Mouse (Mus musculus) liver, embryonic 12.5 days (tissue): ENCODE data around the gene Ak3. TPM values are rescaled to one million over a fixed set of nuclear protein-coding genes. Genes with fewer than 3 reads are reported as not detected.

Experiments used
- ATAC-seq: fragments of 200-750 bp; cut with Nextera tagmentation; 2 replicates; pipeline ENCODE4 v1.8.0; 2017; ENCODE audit warnings: moderate number of reproducible peaks, mild to moderate bottlenecking, moderate library complexity
- H3K27ac ChIP-seq: fragments of 300-500 bp; sonication (generic); 2 replicates; pipeline ENCODE4 v1.5.1; 2016; ENCODE audit warnings: mild to moderate bottlenecking
- H3K27me3 ChIP-seq: fragments of 300-500 bp; sonication (generic); replicated peaks from 2 replicates; pipeline ENCODE4 v1.6.1; 2016; ENCODE audit warnings: mild to moderate bottlenecking, moderate library complexity
- H3K36me3 ChIP-seq: fragments of 300-500 bp; sonication (generic); 2 replicates; pipeline ENCODE4 v1.6.1; 2016; ENCODE audit warnings: mild to moderate bottlenecking, moderate library complexity
- H3K4me1 ChIP-seq: fragments of 300-500 bp; sonication (generic); 2 replicates; pipeline ENCODE4 v1.6.1; 2016
- H3K4me2 ChIP-seq: fragments of 300-500 bp; sonication (generic); 2 replicates; pipeline ENCODE4 v1.6.1; 2016; ENCODE audit warnings: mild to moderate bottlenecking, moderate library complexity
- H3K4me3 ChIP-seq: fragments of 300-500 bp; sonication (generic); 2 replicates; pipeline ENCODE4 v1.5.1; 2016; ENCODE audit warnings: mild to moderate bottlenecking, moderate library complexity
- H3K9ac ChIP-seq: fragments of 300-500 bp; sonication (generic); 2 replicates; pipeline ENCODE4 v1.6.1; 2016; ENCODE audit warnings: mild to moderate bottlenecking, moderate library complexity
- H3K9me3 ChIP-seq: fragments of 300-500 bp; sonication (generic); replicated peaks from 2 replicates; pipeline ENCODE4 v1.6.1; 2016; ENCODE audit warnings: mild to moderate bottlenecking, moderate library complexity
- WGBS: fragments of 180-500 bp; shearing (Covaris S2); methylation state at CpG from one replicate; pipeline ENCODE4 v1.1.7; 2016; ENCODE audit not compliant: insufficient replicate concordance; 5-methylcytosine and 5-hydroxymethylcytosine counted together
- polyA plus RNA-seq: library from polyadenylated mRNA; unstranded; fragments of >200 nt; fragmentation: Nextera tagmentation; extraction: Ambion mirVana; gene quantifications from 2 replicates; pipeline ENCODE4 v1.2.1, GENCODE M21; 2016

Ak3 gene
- polyA plus RNA-seq, 1 experiment from 2014 or later: 59.3 TPM

GRCm38 (mm10) chr19:29040206-29040605 lies 7.6 kb downstream of the Ak3 start:
- H3K27ac ChIP-seq: no peak overlapping the region
- no peak overlapping the region for H3K9ac ChIP-seq
- 83% methylated on average over 4 of the region's 4 CpGs for WGBS
- 0 out of 2 replicates have a peak, but pooled peaks cover under 1% of the 10 kb centered on the region for H3K4me1 ChIP-seq
- no peak overlapping the region for H3K4me2 ChIP-seq
- H3K9me3 ChIP-seq: no peaks in the 10 kb centered on the region
- no peak overlapping the region for H3K4me3 ChIP-seq
- no peak for ATAC-seq
- no peaks in the 10 kb centered on the region for H3K27me3 ChIP-seq
- peaks cover 42% of the 10 kb centered on the region for H3K36me3 ChIP-seq

DNA sequence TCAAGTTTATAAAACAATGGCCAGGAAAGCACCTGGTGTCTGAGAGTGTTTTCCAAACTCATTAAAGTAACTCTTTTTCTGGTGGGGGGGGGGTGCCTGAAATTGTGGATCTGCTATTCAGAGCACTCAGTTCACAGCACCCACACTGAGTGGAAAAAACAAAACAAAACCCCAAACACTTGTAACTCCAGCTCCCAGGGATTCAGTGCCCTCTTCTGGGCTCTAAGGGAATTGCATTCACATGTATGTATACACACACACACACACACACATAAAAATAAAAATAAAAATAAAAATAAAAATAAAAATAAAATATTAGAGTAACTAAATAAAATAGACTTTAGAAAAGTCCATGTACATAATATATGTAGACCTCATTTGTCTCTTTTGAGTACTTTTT lies 8.4 kb downstream of the Ak3 start:
- H3K4me2 ChIP-seq: no peak overlapping the region
- no peak overlapping the region for H3K27ac ChIP-seq
- peaks cover 50% of the 10 kb centered on the region for H3K36me3 ChIP-seq
- no peaks in the 10 kb centered on the region for H3K9me3 ChIP-seq
- no peak overlapping the region for H3K4me3 ChIP-seq
- no peak overlapping the region for H3K9ac ChIP-seq
- ATAC-seq: no peak
- no peaks in the 10 kb centered on the region for H3K27me3 ChIP-seq
- H3K4me1 ChIP-seq: no peaks in the 10 kb centered on the region

DNA sequence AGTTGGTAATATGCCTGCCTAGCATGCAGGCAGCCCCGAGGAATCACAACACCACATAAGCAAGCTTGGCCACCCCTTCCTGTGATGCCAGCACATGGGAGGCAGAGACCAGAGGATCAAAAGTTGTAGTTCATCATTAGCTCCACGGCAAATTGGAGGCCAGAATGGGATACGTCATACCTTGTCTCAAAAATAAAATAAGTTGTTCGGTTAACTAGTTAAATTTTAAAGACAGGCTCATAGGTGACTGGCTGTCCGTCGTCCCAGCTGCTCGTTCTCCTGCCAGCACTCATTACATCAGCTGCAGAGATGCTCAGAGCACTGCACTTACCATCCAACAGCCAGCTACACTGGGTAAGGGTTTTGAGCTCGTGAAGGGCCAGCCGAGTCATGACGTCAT lies 10.2 kb downstream of the Ak3 start:
- H3K27ac ChIP-seq: no peak overlapping the region
- ATAC-seq: no peak
- WGBS: 86% methylated on average over 10 of the region's 10 CpGs

DNA sequence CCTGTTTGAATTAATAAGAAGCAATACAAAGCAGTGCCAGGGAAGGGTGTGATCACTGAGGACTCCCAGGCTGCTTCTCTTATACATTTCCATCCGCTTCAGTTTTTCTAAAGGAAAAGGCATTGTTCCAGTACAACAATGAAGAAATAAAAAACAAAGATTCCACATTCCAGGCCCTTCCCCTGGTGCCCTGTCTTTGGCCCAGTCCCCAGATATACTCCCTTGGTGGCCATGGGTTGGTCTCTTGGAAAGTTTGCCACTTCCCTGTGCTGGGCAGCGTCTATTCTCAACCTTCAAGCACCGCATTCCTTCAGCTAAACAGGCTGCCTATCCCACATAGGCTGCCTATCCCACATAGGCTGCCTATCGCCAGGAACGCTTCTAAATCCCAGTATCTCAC lies 10.7 kb downstream of the Ak3 start:
- WGBS: 93% methylated on average over 5 of the region's 5 CpGs
- H3K4me1 ChIP-seq: no peaks in the 10 kb centered on the region
- no peak overlapping the region for H3K4me3 ChIP-seq
- peaks cover 69% of the 10 kb centered on the region for H3K36me3 ChIP-seq
- H3K4me2 ChIP-seq: no peak overlapping the region
- no peaks in the 10 kb centered on the region for H3K27me3 ChIP-seq
- ATAC-seq: no peak
- no peak overlapping the region for H3K9ac ChIP-seq
- H3K27ac ChIP-seq: no peak overlapping the region
- H3K9me3 ChIP-seq: no peaks in the 10 kb centered on the region

More for the DNA sequence above, 10.2 kb downstream of the Ak3 start:
- Histone ChIP-seq H3K27me3 (no peaks in the 10 kb centered on the region), H3K4me3 (no peak overlapping the region), H3K9ac (no peak overlapping the region), H3K4me2 (no peak overlapping the region), H3K4me1 (no peaks in the 10 kb centered on the region), H3K36me3 (peaks cover 64% of the 10 kb centered on the region), H3K9me3 (no peaks in the 10 kb centered on the region)

- Histone ChIP-seq H3K9me3 (no peaks in the 10 kb centered on the region), H3K4me3 (no peak overlapping the region), H3K27me3 (no peaks in the 10 kb centered on the region), H3K4me1 (no peaks in the 10 kb centered on the region), H3K27ac (no peak overlapping the region), H3K9ac (no peak overlapping the region), H3K4me2 (no peak overlapping the region), H3K36me3 (peaks cover 63% of the 10 kb centered on the region)
- no peak for ATAC-seq
These were observed 15.1 kb downstream of the Ak3 start for GRCm38 (mm10) chr19:29032662-29033061.

DNA sequence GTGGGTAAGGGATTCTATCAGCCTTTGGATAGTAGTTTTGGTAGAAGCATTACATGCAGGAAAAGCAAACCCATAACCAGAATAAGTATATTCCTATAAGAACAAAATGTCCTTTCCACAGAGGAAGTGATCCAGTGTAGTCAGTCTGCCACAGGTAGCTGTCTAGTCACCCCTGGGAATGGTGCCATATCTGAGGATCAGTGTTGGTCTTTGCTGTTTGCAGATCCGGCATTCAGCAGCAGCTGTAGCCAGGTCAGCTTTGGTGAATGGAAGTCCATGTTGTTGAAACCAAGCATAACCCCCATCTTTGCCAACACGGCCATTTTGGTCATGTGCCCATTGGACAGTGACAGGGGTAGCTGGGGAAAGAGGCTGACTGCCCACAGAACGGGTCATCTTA lies 16.0 kb downstream of the Ak3 start:
- Histone ChIP-seq H3K27me3 (no peaks in the 10 kb centered on the region), H3K4me3 (no peak overlapping the region), H3K4me1 (no peaks in the 10 kb centered on the region), H3K9me3 (no peaks in the 10 kb centered on the region), H3K36me3 (peaks cover 59% of the 10 kb centered on the region), H3K27ac (no peak overlapping the region), H3K4me2 (no peak overlapping the region), H3K9ac (no peak overlapping the region)
- 83% methylated on average over 3 of the region's 3 CpGs for WGBS
- ATAC-seq: no peak

DNA sequence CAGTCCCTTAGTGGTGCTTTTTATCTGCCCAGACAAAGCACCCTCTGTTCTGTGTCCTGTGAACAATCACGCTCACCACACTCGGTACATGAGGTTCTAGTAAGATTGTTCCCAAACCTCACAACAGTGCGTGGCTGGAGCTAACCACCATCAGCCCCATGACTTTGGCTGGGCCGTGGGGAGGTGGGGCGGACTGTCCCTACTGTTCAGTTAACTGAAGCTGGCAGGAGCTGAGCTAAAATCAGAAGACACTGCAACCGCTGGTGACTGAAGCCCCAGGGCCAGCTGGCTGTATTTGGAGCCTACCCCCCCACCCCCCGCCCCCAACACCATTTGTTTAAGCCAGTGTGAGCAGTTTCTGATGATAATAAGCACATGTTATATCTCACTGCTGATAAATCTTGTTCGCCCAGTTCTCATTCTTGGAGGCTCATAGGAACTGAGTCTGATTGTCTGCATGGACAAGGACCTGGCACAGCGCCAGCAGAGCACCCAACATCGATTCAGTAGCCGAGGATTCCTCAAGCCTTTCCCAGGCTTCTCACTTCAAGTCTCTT lies 23.3 kb downstream of the Ak3 start:
- peaks cover 76% of the 10 kb centered on the region for H3K36me3 ChIP-seq
- no peak for ATAC-seq
- H3K9ac ChIP-seq: no peak overlapping the region
- H3K27ac ChIP-seq: no peak overlapping the region
- peaks cover 7% of the 10 kb centered on the region for H3K4me1 ChIP-seq
- H3K4me2 ChIP-seq: no peak overlapping the region
- H3K9me3 ChIP-seq: no peaks in the 10 kb centered on the region
- H3K27me3 ChIP-seq: no peaks in the 10 kb centered on the region
- 68% methylated on average over 11 of the region's 11 CpGs for WGBS
- no peak overlapping the region for H3K4me3 ChIP-seq

DNA sequence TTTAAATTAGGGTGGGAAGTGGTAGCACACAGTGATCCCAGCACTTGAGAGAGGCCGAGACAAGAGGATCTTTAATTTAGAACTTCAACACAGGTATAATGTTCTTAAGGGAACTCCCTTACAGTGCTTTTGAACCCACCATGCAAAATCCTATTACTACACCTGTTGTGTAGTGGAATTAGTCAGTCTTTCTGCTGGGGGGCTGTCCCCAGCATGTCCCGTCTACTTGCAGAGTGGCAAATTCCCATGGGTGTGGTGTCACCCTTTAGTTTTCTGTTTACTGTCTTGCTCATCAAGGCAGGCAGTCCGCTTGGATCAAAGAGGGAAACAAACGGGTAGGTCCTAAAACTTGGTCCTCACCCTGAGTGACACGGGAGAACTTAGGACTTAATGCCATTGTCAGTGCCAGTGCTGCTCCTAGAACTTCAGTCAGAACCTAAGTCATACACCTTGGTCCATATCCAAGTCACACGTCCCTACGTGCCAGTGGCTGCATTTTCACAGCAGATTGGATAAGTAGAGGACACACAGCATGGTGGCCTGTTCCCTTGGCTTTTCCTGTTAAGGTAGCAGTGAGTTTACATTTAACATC lies 25.9 kb downstream of the Ak3 start:
- Histone ChIP-seq H3K9ac (no peak overlapping the region), H3K4me3 (no peak overlapping the region), H3K9me3 (no peaks in the 10 kb centered on the region), H3K36me3 (peaks cover 96% of the 10 kb centered on the region), H3K4me1 (peaks cover 7% of the 10 kb centered on the region), H3K27me3 (no peaks in the 10 kb centered on the region), H3K27ac (no peak overlapping the region), H3K4me2 (no peak overlapping the region)
- no peak for ATAC-seq
- WGBS: 87% methylated on average over 7 of the region's 7 CpGs

- Histone ChIP-seq H3K27ac (no peak overlapping the region), H3K27me3 (no peaks in the 10 kb centered on the region), H3K4me3 (no peak overlapping the region), H3K9me3 (no peaks in the 10 kb centered on the region), H3K9ac (no peak overlapping the region), H3K4me2 (no peak overlapping the region), H3K36me3 (peaks cover 89% of the 10 kb centered on the region), H3K4me1 (peaks cover 7% of the 10 kb centered on the region)
- WGBS: 88% methylated on average over 3 of the region's 3 CpGs
- ATAC-seq: no peak
These were observed 28.1 kb downstream of the Ak3 start for GRCm38 (mm10) chr19:29019647-29020046.

GRCm38 (mm10) chr19:29016786-29017185 lies 31.0 kb downstream of the Ak3 start:
- no peaks in the 10 kb centered on the region for H3K9me3 ChIP-seq
- H3K4me1 ChIP-seq: no peaks in the 10 kb centered on the region
- H3K27ac ChIP-seq: no peak overlapping the region
- H3K36me3 ChIP-seq: peaks cover 82% of the 10 kb centered on the region
- 78% methylated on average over 5 of the region's 5 CpGs for WGBS
- no peak overlapping the region for H3K9ac ChIP-seq
- ATAC-seq: no peak
- no peaks in the 10 kb centered on the region for H3K27me3 ChIP-seq
- no peak overlapping the region for H3K4me2 ChIP-seq
- H3K4me3 ChIP-seq: no peak overlapping the region

- no peak overlapping the region for H3K27ac ChIP-seq
- 75% methylated on average over 5 of the region's 5 CpGs for WGBS
- H3K4me3 ChIP-seq: no peak overlapping the region
- no peak for ATAC-seq
- H3K9me3 ChIP-seq: no peaks in the 10 kb centered on the region
- H3K4me2 ChIP-seq: no peak overlapping the region
- H3K4me1 ChIP-seq: no peaks in the 10 kb centered on the region
- no peak overlapping the region for H3K9ac ChIP-seq
- no peaks in the 10 kb centered on the region for H3K27me3 ChIP-seq
- peaks cover 82% of the 10 kb centered on the region for H3K36me3 ChIP-seq
These were observed 31.5 kb downstream of the Ak3 start for GRCm38 (mm10) chr19:29016204-29016765.

DNA sequence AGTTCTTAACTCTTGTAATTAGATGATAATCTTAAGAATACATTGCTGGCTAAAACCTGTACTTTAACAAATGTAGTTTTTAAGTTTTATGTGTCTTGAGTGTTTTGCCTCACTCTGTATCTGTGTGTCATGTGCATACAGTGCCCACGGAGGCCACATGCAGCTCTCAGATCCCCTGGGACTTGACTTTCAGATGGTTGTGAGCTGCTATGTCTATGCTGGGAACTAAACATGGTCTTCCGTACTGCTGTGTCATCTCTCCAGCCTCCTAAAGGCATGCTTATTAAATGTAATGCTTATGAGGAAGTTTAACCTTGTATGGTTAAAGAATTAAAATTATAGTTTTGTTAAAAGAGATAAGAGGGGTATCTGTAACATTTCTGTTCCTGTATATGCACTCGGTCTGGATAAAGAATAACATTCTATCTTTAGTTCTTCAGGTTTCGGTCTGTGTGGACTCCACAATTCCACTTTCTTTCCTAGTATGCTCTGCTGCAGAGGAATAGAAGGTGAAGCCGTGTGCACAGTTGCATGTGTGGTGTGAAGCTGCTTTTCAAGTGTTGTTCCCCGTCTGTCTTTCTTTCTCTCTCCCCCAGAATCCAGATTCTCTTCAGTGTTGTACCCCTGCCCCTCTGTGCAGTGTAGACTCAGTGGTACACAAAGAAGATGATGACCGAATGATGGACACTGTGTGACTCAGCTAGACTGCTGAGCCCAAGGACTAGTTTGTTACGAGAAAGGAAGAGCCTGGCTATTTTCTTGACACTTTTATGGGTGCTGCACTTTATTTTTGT lies 32.2 kb downstream of the Ak3 start:
- Histone ChIP-seq H3K4me2 (no peak overlapping the region), H3K4me3 (no peak overlapping the region), H3K9me3 (no peaks in the 10 kb centered on the region), H3K9ac (no peak overlapping the region), H3K27me3 (no peaks in the 10 kb centered on the region), H3K27ac (no peak overlapping the region), H3K4me1 (no peaks in the 10 kb centered on the region), H3K36me3 (peaks cover 82% of the 10 kb centered on the region)
- ATAC-seq: no peak
- WGBS: 81% methylated on average over 8 of the region's 8 CpGs
